Mouse (Mus musculus) brain, embryonic 14.5 days (tissue): Measurements from ENCODE around the gene Olfr448. TPM values are rescaled to one million over a fixed set of nuclear protein-coding genes. Genes with fewer than 3 reads are reported as not detected.

Experiments
- DNase-seq: peaks from one replicate; pipeline ENCODE4 v3.0.0-alpha.2; 2011; ENCODE audit warnings: low read depth
- CTCF ChIP-seq: fragments of 200-500 bp; IDR thresholded peaks from 2 replicates; pipeline ENCODE4 v1.5.1; 2012; ENCODE audit warnings: inconsistent platforms, mild to moderate bottlenecking, moderate library complexity, borderline replicate concordance; ENCODE audit not compliant: insufficient read depth, insufficient read length; ENCODE audit errors: extremely low read depth
- POLR2A ChIP-seq: fragments of 200-500 bp; IDR thresholded peaks from 2 replicates; pipeline ENCODE4 v1.6.1; 2012; ENCODE audit warnings: mild to moderate bottlenecking, inconsistent platforms, borderline replicate concordance; ENCODE audit not compliant: poor library complexity, insufficient read depth, insufficient read length, severe bottlenecking; ENCODE audit errors: extremely low read depth
- polyA plus RNA-seq: library from polyadenylated mRNA; depleted of rRNA; stranded (reverse); fragments of >200 nt; gene quantifications from 2 replicates; pipeline ENCODE4 v1.2.3, GENCODE M21; 2012; rRNA removed

Gene Olfr448
- not detected in 2 replicates for polyA plus RNA-seq

DNA sequence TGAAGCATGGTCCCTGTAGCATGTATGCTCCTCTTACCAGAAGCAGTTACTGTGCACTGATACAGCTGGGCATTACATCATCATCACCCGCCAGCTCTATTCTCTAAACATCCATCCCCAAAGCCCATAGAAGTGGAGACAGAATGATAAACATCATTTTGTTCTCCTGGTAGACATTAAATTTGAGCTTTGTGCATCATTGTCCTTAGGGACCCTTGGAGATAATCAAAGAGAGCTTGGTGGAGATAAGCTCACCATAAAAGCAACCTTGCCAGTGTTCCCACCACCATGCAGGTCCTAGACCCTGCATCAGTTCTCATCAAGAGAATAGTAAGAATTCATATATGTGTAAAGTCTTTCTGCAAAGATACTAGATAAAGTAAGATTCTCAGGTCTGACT is at the start of gene Olfr448:
Gene Olfr448, plus strand, starts transcription at position 301 of the 400 bp plus-strand sequence.
- TF ChIP-seq CTCF (no peak), POLR2A (no peak)
- no peak for DNase-seq

GRCm38 (mm10) chr6:42860222-42860819 is 29.9 kb upstream of the Olfr448 start:
- peak; percentile 83 for DNase-seq
- TF ChIP-seq CTCF (peak; percentile 45; the same call in 1 of the 2 replicates), POLR2A (no peak)

GRCm38 (mm10) chr6:42869695-42870094 is 20.5 kb upstream of the Olfr448 start:
- DNase-seq = peak; percentile 38
- no peak for TF ChIP-seq CTCF
- no peak for TF ChIP-seq POLR2A

- peak; percentile 17 for DNase-seq
- TF ChIP-seq POLR2A (no peak), CTCF (no peak)
These were observed 13.9 kb upstream of the Olfr448 start for GRCm38 (mm10) chr6:42876323-42876722.

DNA sequence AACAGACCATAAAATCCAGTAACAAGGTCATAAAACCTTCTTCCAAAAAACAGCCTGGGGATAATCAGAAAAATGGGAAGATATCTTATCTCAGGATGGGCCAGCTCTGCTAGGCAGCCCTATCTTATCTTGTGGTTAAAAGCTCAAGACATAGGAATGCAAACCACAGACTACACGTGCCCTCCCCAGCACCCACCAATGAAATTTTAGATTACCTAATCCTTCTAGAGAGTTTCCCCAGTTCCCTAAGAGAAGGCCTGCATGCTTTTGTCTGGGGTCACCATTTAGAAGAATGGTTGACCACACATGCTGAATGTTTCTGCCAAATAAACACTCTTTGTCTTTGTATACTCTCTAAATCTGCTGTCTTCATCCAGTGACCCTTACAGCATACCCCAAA is 10.1 kb downstream of the Olfr448 start:
- no peak for TF ChIP-seq CTCF
- no peak for TF ChIP-seq POLR2A

GRCm38 (mm10) chr6:42908578-42908977 is 18.3 kb downstream of the Olfr448 start, which contains the start of gene Olfr447:
Olfr447 (plus strand) TSS chr6:42908878.
- TF ChIP-seq CTCF = no peak
- no peak for TF ChIP-seq POLR2A
- DNase-seq = no peak

More for the DNA sequence above, 10.1 kb downstream of the Olfr448 start:
- no peak for DNase-seq

- TF ChIP-seq POLR2A (no peak), CTCF (no peak)
- DNase-seq = no peak
These were observed 30.8 kb downstream of the Olfr448 start, which contains the start of gene Olfr446 for GRCm38 (mm10) chr6:42921077-42921476. Olfr446 (plus strand) TSS chr6:42921377.

Other genes with a start within 250 kb of the Olfr448 start
- 0.79 and 1.6 TPM in 2 replicates for gene Tcaf2, start 245.2 kb upstream of the Olfr448 start, polyA plus RNA-seq
- gene Tcaf1, start 180.4 kb upstream of the Olfr448 start, polyA plus RNA-seq = 128 and 153 TPM in 2 replicates
- not detected in 2 replicates for gene Olfr453, start 151.1 kb upstream of the Olfr448 start, polyA plus RNA-seq
- not detected in 2 replicates for gene Olfr38, start 134.0 kb upstream of the Olfr448 start, polyA plus RNA-seq
- not detected in 2 replicates for gene Olfr452, start 105.3 kb upstream of the Olfr448 start, polyA plus RNA-seq
- gene Olfr450, start 78.5 kb upstream of the Olfr448 start, polyA plus RNA-seq = not detected in 2 replicates
- gene Olfr449, start 56.1 kb upstream of the Olfr448 start, polyA plus RNA-seq = not detected in 2 replicates
- gene Olfr447, start 18.4 kb downstream of the Olfr448 start, polyA plus RNA-seq = not detected in 2 replicates
- gene Olfr446, start 30.9 kb downstream of the Olfr448 start, polyA plus RNA-seq = not detected in 2 replicates
- gene Olfr444, start 58.6 kb downstream of the Olfr448 start, polyA plus RNA-seq = not detected in 2 replicates
- not detected in 2 replicates for gene Olfr441, start 215.9 kb downstream of the Olfr448 start, polyA plus RNA-seq